Mouse (Mus musculus) CD4-positive, CD25-positive, alpha-beta regulatory T cell, adult 4 months (primary cell): ENCODE data around the gene 4930558C23Rik. TPM values are rescaled to one million over a fixed set of nuclear protein-coding genes. Genes with fewer than 3 reads are reported as not detected.
"Not testable (repeated sequence)": the region's sequence is repeated elsewhere in the genome, so short reads cannot be mapped to it uniquely, and the experiment has no call there.

Experiments
- ATAC-seq: one replicate; pipeline ENCODE4 v1.8.0; 2017
- polyA plus RNA-seq, 2 experiments: library from polyadenylated mRNA; unstranded; fragments of 100-300 nt; shearing (Covaris generic); gene quantifications; one replicate each; pipeline ENCODE4 v1.2.1; 2017

4930558C23Rik gene
- not detected for polyA plus RNA-seq

- no peak for ATAC-seq
Observed at GRCm38 (mm10) chr3:95402741-95403140, at the start of gene 4930558C23Rik. TSS of gene 4930558C23Rik (minus strand) at chr3:95402841.

GRCm38 (mm10) chr3:95450915-95451314 lies 48.3 kb upstream of the 4930558C23Rik start:
- no peak for ATAC-seq

GRCm38 (mm10) chr3:95450408-95450807 lies 47.8 kb upstream of the 4930558C23Rik start:
- peak; percentile 77 for ATAC-seq

- no peak for ATAC-seq
Observed at GRCm38 (mm10) chr3:95445311-95445710, 42.7 kb upstream of the 4930558C23Rik start.

GRCm38 (mm10) chr3:95442406-95443117 lies 39.9 kb upstream of the 4930558C23Rik start:
- ATAC-seq, result no peak

- ATAC-seq, result no peak
Observed at GRCm38 (mm10) chr3:95439670-95440069, 37.0 kb upstream of the 4930558C23Rik start.

- ATAC-seq, result not testable (repeated sequence)
Observed at GRCm38 (mm10) chr3:95438636-95439035, 36.0 kb upstream of the 4930558C23Rik start.

- ATAC-seq, result no peak
Observed at GRCm38 (mm10) chr3:95435561-95435960, 32.9 kb upstream of the 4930558C23Rik start.

GRCm38 (mm10) chr3:95434983-95435370 lies 32.3 kb upstream of the 4930558C23Rik start:
- no peak for ATAC-seq

GRCm38 (mm10) chr3:95434136-95434982 lies 31.7 kb upstream of the 4930558C23Rik start, which contains the start of gene Arnt:
TSS of gene Arnt (plus strand) at chr3:95434388.
- ATAC-seq, result peak; percentile 91

- ATAC-seq, result peak; percentile 10
Observed at GRCm38 (mm10) chr3:95433301-95433915, 30.8 kb upstream of the 4930558C23Rik start.

GRCm38 (mm10) chr3:95428423-95428822 lies 25.8 kb upstream of the 4930558C23Rik start:
- not testable (repeated sequence) for ATAC-seq

- not testable (repeated sequence) for ATAC-seq
Observed at GRCm38 (mm10) chr3:95427891-95428238, 25.2 kb upstream of the 4930558C23Rik start.

GRCm38 (mm10) chr3:95427117-95427890 lies 24.7 kb upstream of the 4930558C23Rik start:
- peak; percentile 57 for ATAC-seq

- ATAC-seq, result not testable (repeated sequence)
Observed at GRCm38 (mm10) chr3:95426476-95426875, 23.8 kb upstream of the 4930558C23Rik start.

- no peak for ATAC-seq
Observed at GRCm38 (mm10) chr3:95417866-95418265, 15.2 kb upstream of the 4930558C23Rik start.

- ATAC-seq, result no peak
Observed at GRCm38 (mm10) chr3:95412268-95412667, 9.6 kb upstream of the 4930558C23Rik start.

GRCm38 (mm10) chr3:95408852-95409251 lies 6.2 kb upstream of the 4930558C23Rik start:
- no peak for ATAC-seq

GRCm38 (mm10) chr3:95407728-95408127 lies 5.1 kb upstream of the 4930558C23Rik start:
- no peak for ATAC-seq

- ATAC-seq, result peak; percentile 65
Observed at GRCm38 (mm10) chr3:95394385-95394784, 8.3 kb downstream of the 4930558C23Rik start.

GRCm38 (mm10) chr3:95385401-95386075 lies 17.1 kb downstream of the 4930558C23Rik start:
- peak; percentile 81 for ATAC-seq

GRCm38 (mm10) chr3:95373208-95373607 lies 29.4 kb downstream of the 4930558C23Rik start:
- no peak for ATAC-seq
